Mouse (Mus musculus) heart, embryonic 13.5 days (tissue): ENCODE data around the gene Gabrb1. TPM values are rescaled to one million over a fixed set of nuclear protein-coding genes. Genes with fewer than 3 reads are reported as not detected.
"Not testable (repeated sequence)": the region's sequence is repeated elsewhere in the genome, so short reads cannot be mapped to it uniquely, and the experiment has no call there.

Source experiments
- ATAC-seq: fragments of 200-750 bp; cut with Nextera tagmentation; 2 replicates; pipeline ENCODE4 v1.8.0; 2017; ENCODE audit warnings: moderate TSS enrichment; ENCODE audit not compliant: insufficient number of reproducible peaks, low FRiP score, low TSS enrichment; ENCODE audit errors: extremely low read depth
- H3K27ac ChIP-seq: fragments of 300-500 bp; sonication (generic); replicated peaks from 2 replicates; pipeline ENCODE4 v1.5.1; 2015; ENCODE audit warnings: moderate library complexity, mild to moderate bottlenecking, inconsistent platforms
- H3K27me3 ChIP-seq: fragments of 300-500 bp; sonication (generic); replicated peaks from 2 replicates; pipeline ENCODE4 v1.6.1; 2015; ENCODE audit warnings: mild to moderate bottlenecking, inconsistent platforms
- H3K36me3 ChIP-seq: fragments of 300-500 bp; sonication (generic); 2 replicates; pipeline ENCODE4 v1.6.1; 2015; ENCODE audit warnings: mild to moderate bottlenecking, inconsistent platforms
- H3K4me1 ChIP-seq: fragments of 300-500 bp; sonication (generic); 2 replicates; pipeline ENCODE4 v1.6.1; 2015; ENCODE audit warnings: inconsistent platforms
- H3K4me2 ChIP-seq: fragments of 300-500 bp; sonication (generic); 2 replicates; pipeline ENCODE4 v1.6.1; 2015; ENCODE audit warnings: inconsistent platforms, mild to moderate bottlenecking, moderate library complexity
- H3K4me3 ChIP-seq: fragments of 300-500 bp; sonication (generic); 2 replicates; pipeline ENCODE4 v1.5.1; 2015; ENCODE audit warnings: moderate library complexity, mild to moderate bottlenecking, inconsistent platforms
- H3K9ac ChIP-seq: fragments of 300-500 bp; sonication (generic); 2 replicates; pipeline ENCODE4 v1.6.1; 2015; ENCODE audit warnings: inconsistent platforms, mild to moderate bottlenecking, moderate library complexity
- H3K9me3 ChIP-seq: fragments of 300-500 bp; sonication (generic); 2 replicates; pipeline ENCODE4 v1.6.1; 2016; ENCODE audit warnings: inconsistent platforms
- WGBS: fragments of 180-500 bp; shearing (Covaris S2); methylation state at CpG from one replicate; pipeline ENCODE4 v1.1.7; 2015; ENCODE audit warnings: mixed read lengths; 5-methylcytosine and 5-hydroxymethylcytosine counted together
- polyA plus RNA-seq: library from polyadenylated mRNA; unstranded; fragments of >200 nt; fragmentation: Nextera tagmentation; extraction: Ambion mirVana; gene quantifications from 2 replicates; pipeline ENCODE4 v1.2.1, GENCODE M21; 2015

Gabrb1 gene
- polyA plus RNA-seq, 1 experiment from 2014 or later: 1.3 TPM

GRCm38 (mm10) chr5:72126681-72127080 is 468.8 kb downstream of the Gabrb1 start:
- ATAC-seq: no peak
- Histone ChIP-seq H3K4me3 (no peak overlapping the region), H3K4me1 (no peaks in the 10 kb centered on the region), H3K4me2 (no peak overlapping the region), H3K36me3 (no peaks in the 10 kb centered on the region), H3K9me3 (no peaks in the 10 kb centered on the region), H3K9ac (no peak overlapping the region), H3K27ac (no peak overlapping the region), H3K27me3 (no peaks in the 10 kb centered on the region)
- 77% methylated on average over 4 of the region's 4 CpGs for WGBS

GRCm38 (mm10) chr5:72133906-72134305 is 476.0 kb downstream of the Gabrb1 start:
- no peak overlapping the region for H3K9ac ChIP-seq
- H3K27me3 ChIP-seq: no peaks in the 10 kb centered on the region
- no peak overlapping the region for H3K27ac ChIP-seq
- H3K4me3 ChIP-seq: no peak overlapping the region
- no peaks in the 10 kb centered on the region for H3K36me3 ChIP-seq
- no peak for ATAC-seq
- H3K4me2 ChIP-seq: no peak overlapping the region
- WGBS: 73% methylated on average over 2 of the region's 2 CpGs
- no peaks in the 10 kb centered on the region for H3K4me1 ChIP-seq
- H3K9me3 ChIP-seq: no peaks in the 10 kb centered on the region

GRCm38 (mm10) chr5:72138256-72138655 is 480.3 kb downstream of the Gabrb1 start:
- H3K27ac ChIP-seq: no peak overlapping the region
- H3K27me3 ChIP-seq: no peaks in the 10 kb centered on the region
- no peaks in the 10 kb centered on the region for H3K36me3 ChIP-seq
- 78% methylated on average over 7 of the region's 7 CpGs for WGBS
- H3K9ac ChIP-seq: no peak overlapping the region
- H3K4me2 ChIP-seq: no peak overlapping the region
- no peaks in the 10 kb centered on the region for H3K4me1 ChIP-seq
- no peaks in the 10 kb centered on the region for H3K9me3 ChIP-seq
- no peak for ATAC-seq
- no peak overlapping the region for H3K4me3 ChIP-seq

- no peaks in the 10 kb centered on the region for H3K27me3 ChIP-seq
- H3K9me3 ChIP-seq: no peaks in the 10 kb centered on the region
- no peak overlapping the region for H3K4me3 ChIP-seq
- H3K4me1 ChIP-seq: no peaks in the 10 kb centered on the region
- H3K4me2 ChIP-seq: no peak overlapping the region
- no peak for ATAC-seq
- no peaks in the 10 kb centered on the region for H3K36me3 ChIP-seq
- WGBS: 65% methylated on average over 1 of the region's 1 CpGs
- H3K27ac ChIP-seq: no peak overlapping the region
- H3K9ac ChIP-seq: no peak overlapping the region
Observed at GRCm38 (mm10) chr5:72139619-72140018, 481.7 kb downstream of the Gabrb1 start.

GRCm38 (mm10) chr5:72148679-72149078 is 490.8 kb downstream of the Gabrb1 start:
- no peak overlapping the region for H3K27ac ChIP-seq
- H3K36me3 ChIP-seq: no peaks in the 10 kb centered on the region
- no peaks in the 10 kb centered on the region for H3K9me3 ChIP-seq
- H3K4me2 ChIP-seq: no peak overlapping the region
- WGBS: 79% methylated on average over 5 of the region's 5 CpGs
- H3K4me3 ChIP-seq: no peak overlapping the region
- H3K4me1 ChIP-seq: no peaks in the 10 kb centered on the region
- no peak overlapping the region for H3K9ac ChIP-seq
- no peak for ATAC-seq
- no peaks in the 10 kb centered on the region for H3K27me3 ChIP-seq

- 87% methylated on average over 5 of the region's 5 CpGs for WGBS
- H3K9ac ChIP-seq: no peak overlapping the region
- no peak for ATAC-seq
- no peaks in the 10 kb centered on the region for H3K27me3 ChIP-seq
- H3K4me3 ChIP-seq: no peak overlapping the region
- no peak overlapping the region for H3K27ac ChIP-seq
- H3K9me3 ChIP-seq: no peaks in the 10 kb centered on the region
- H3K4me2 ChIP-seq: no peak overlapping the region
- H3K36me3 ChIP-seq: peaks cover 9% of the 10 kb centered on the region
- H3K4me1 ChIP-seq: no peaks in the 10 kb centered on the region
Observed at GRCm38 (mm10) chr5:72150870-72151269, 493.0 kb downstream of the Gabrb1 start.

GRCm38 (mm10) chr5:72155686-72156085 is 497.8 kb downstream of the Gabrb1 start:
- H3K27ac ChIP-seq, H3K4me3 ChIP-seq, H3K4me1 ChIP-seq, H3K9ac ChIP-seq, H3K4me2 ChIP-seq, ATAC-seq, H3K9me3 ChIP-seq, H3K27me3 ChIP-seq: not testable (repeated sequence)
- 72% methylated on average over 3 of the region's 3 CpGs for WGBS
- H3K36me3 ChIP-seq: peaks cover 52% of the 10 kb centered on the region

GRCm38 (mm10) chr5:72156598-72156997 is 498.7 kb downstream of the Gabrb1 start:
- no peak for ATAC-seq
- peaks cover 61% of the 10 kb centered on the region for H3K36me3 ChIP-seq
- 90% methylated on average over 5 of the region's 5 CpGs for WGBS

GRCm38 (mm10) chr5:72158667-72159066 is 500.8 kb downstream of the Gabrb1 start:
- peaks cover 75% of the 10 kb centered on the region for H3K36me3 ChIP-seq

More at GRCm38 (mm10) chr5:72156598-72156997, 498.7 kb downstream of the Gabrb1 start:
- Histone ChIP-seq H3K27ac (no peak overlapping the region), H3K9me3 (no peaks in the 10 kb centered on the region), H3K4me2 (no peak overlapping the region), H3K27me3 (no peaks in the 10 kb centered on the region), H3K4me1 (peaks cover 13% of the 10 kb centered on the region), H3K9ac (no peak overlapping the region), H3K4me3 (no peak overlapping the region)

GRCm38 (mm10) chr5:72159537-72159936 is 501.6 kb downstream of the Gabrb1 start:
- ATAC-seq: no peak
- H3K9me3 ChIP-seq: no peaks in the 10 kb centered on the region
- peak overlapping the region; percentile 50; the same call in 1 of the 2 replicates for H3K27ac ChIP-seq
- WGBS: 54% methylated on average over 6 of the region's 6 CpGs
- no peak overlapping the region for H3K4me3 ChIP-seq
- peaks cover 80% of the 10 kb centered on the region for H3K36me3 ChIP-seq
- no peaks in the 10 kb centered on the region for H3K27me3 ChIP-seq
- no peak overlapping the region for H3K4me2 ChIP-seq
- no peak overlapping the region for H3K9ac ChIP-seq
- H3K4me1 ChIP-seq: peaks cover 30% of the 10 kb centered on the region

More at GRCm38 (mm10) chr5:72158667-72159066, 500.8 kb downstream of the Gabrb1 start:
- Histone ChIP-seq H3K9ac (no peak overlapping the region), H3K4me1 (peaks cover 25% of the 10 kb centered on the region), H3K9me3 (no peaks in the 10 kb centered on the region), H3K4me2 (no peak overlapping the region), H3K27ac (no peak overlapping the region), H3K27me3 (no peaks in the 10 kb centered on the region), H3K4me3 (no peak overlapping the region)
- ATAC-seq: no peak
- WGBS: 69% methylated on average over 12 of the region's 12 CpGs

- WGBS: 79% methylated on average over 11 of the region's 11 CpGs
- Histone ChIP-seq H3K4me1 (peaks cover 35% of the 10 kb centered on the region), H3K4me2 (no peak overlapping the region), H3K9me3 (no peaks in the 10 kb centered on the region), H3K9ac (no peak overlapping the region), H3K27ac (0 out of 2 replicates have a peak overlapping the region, but pooled peaks have one; percentile 20), H3K36me3 (peaks cover 81% of the 10 kb centered on the region), H3K27me3 (no peaks in the 10 kb centered on the region), H3K4me3 (no peak overlapping the region)
- ATAC-seq: no peak
Observed at GRCm38 (mm10) chr5:72160781-72161485, 503.0 kb downstream of the Gabrb1 start.

- peak overlapping the region; percentile 18; the same call in 1 of the 2 replicates for H3K4me2 ChIP-seq
- WGBS: 59% methylated on average over 5 of the region's 5 CpGs
- peaks cover 62% of the 10 kb centered on the region for H3K36me3 ChIP-seq
- peaks cover 51% of the 10 kb centered on the region for H3K4me1 ChIP-seq
- H3K27me3 ChIP-seq: no peaks in the 10 kb centered on the region
- H3K9me3 ChIP-seq: no peaks in the 10 kb centered on the region
- H3K9ac ChIP-seq: 0 out of 2 replicates have a peak overlapping the region, but pooled peaks have one; percentile 24
- H3K4me3 ChIP-seq: no peak overlapping the region
- 0 out of 2 replicates have a peak overlapping the region, but pooled peaks have one; percentile 24 for H3K27ac ChIP-seq
- ATAC-seq: no peak
Observed at GRCm38 (mm10) chr5:72162855-72163254, 504.9 kb downstream of the Gabrb1 start.
